15 mouse cellular contexts compared by ENCODE assay signal in genomic region chr8:10970496-10971456, GRCm38 (mm10). TPM values are rescaled to one million over a fixed set of nuclear protein-coding genes. Genes with fewer than 3 reads are reported as not detected.
A peak's percentile ranks its signal among the peaks of the same experiment; 100 is the strongest.
DNase-seq lines count a peak whose midpoint lies in the region; ATAC-seq lines count a peak whose summit lies in the region.
"Had no signal": no experiment of that assay in that cellular context is flagged by ENCODE, and none has a peak within 500 bp of the region (broad histone marks: within the 10 kb centered on the region; RNA-seq: fewer than 3 reads in every experiment).

No protein-coding gene starts in this region.

- 69% methylated on average over 13 of the region's 13 CpGs for WGBS in hindbrain, embryonic 15.5 days
- WGBS in midbrain, embryonic 15.5 days = 74% methylated on average over 13 of the region's 13 CpGs

- ATAC-seq in hindbrain, embryonic 15.5 days (ENCODE audit: low FRiP score, low read depth) = no peak
- no peak for ATAC-seq in midbrain, embryonic 15.5 days (replicated peaks)
- ATAC-seq: forebrain, embryonic 15.5 days; intestine, embryonic 15.5 days had no signal

- H3K4me3 ChIP-seq in brown adipose tissue, adult 24 weeks (ENCODE audit: insufficient read depth, low read depth, low read length) = no peak overlapping the region
- no peak overlapping the region for H3K4me3 ChIP-seq in hindbrain, embryonic 15.5 days
- H3K4me3 ChIP-seq in midbrain, embryonic 15.5 days = no peak overlapping the region
- H3K4me3 ChIP-seq: forebrain, embryonic 15.5 days; heart, embryonic 12.5 days; intestine, embryonic 15.5 days; left cerebral cortex, adult 2 months; liver, embryonic 15.5 days had no signal

- H3K9ac ChIP-seq in hindbrain, embryonic 15.5 days = no peak overlapping the region
- H3K9ac ChIP-seq in midbrain, embryonic 15.5 days = no peak overlapping the region
- H3K9ac ChIP-seq: forebrain, embryonic 15.5 days; heart, embryonic 12.5 days; intestine, embryonic 15.5 days; liver, embryonic 15.5 days had no signal

- H3K27ac ChIP-seq in brown adipose tissue, adult 24 weeks (replicated peaks; ENCODE audit: low read depth, low read length) = peak overlapping the region; percentile 40; the same call in 1 of the 2 replicates
- H3K27ac ChIP-seq in hindbrain, embryonic 15.5 days (replicated peaks) = peak overlapping the region; percentile 50
- peak overlapping the region; percentile 14; the same call in 1 of the 2 replicates for H3K27ac ChIP-seq in midbrain, embryonic 15.5 days
- H3K27ac ChIP-seq: forebrain, embryonic 15.5 days; intestine, embryonic 15.5 days; left cerebral cortex, adult 2 months; liver, embryonic 15.5 days had no signal

- H3K4me1 ChIP-seq in brown adipose tissue, adult 24 weeks (ENCODE audit: control insufficient read depth, insufficient read depth, insufficient read length, low read length) = peaks cover 3% of the 10 kb centered on the region; the same call in 1 of the 2 replicates
- peaks cover 40% of the 10 kb centered on the region for H3K4me1 ChIP-seq in hindbrain, embryonic 15.5 days (replicated peaks)
- H3K4me1 ChIP-seq in midbrain, embryonic 15.5 days = peaks cover 30% of the 10 kb centered on the region

- H3K9me3 ChIP-seq in hindbrain, embryonic 15.5 days = no peaks in the 10 kb centered on the region
- H3K9me3 ChIP-seq in midbrain, embryonic 15.5 days = no peaks in the 10 kb centered on the region
- H3K9me3 ChIP-seq: forebrain, embryonic 15.5 days; heart, embryonic 12.5 days; intestine, embryonic 15.5 days; liver, embryonic 15.5 days had no signal

- H3K4me2 ChIP-seq in hindbrain, embryonic 15.5 days = no peak overlapping the region
- H3K4me2 ChIP-seq in midbrain, embryonic 15.5 days = no peak overlapping the region
- H3K4me2 ChIP-seq: forebrain, embryonic 15.5 days; heart, embryonic 12.5 days; intestine, embryonic 15.5 days; liver, embryonic 15.5 days had no signal

- DNase-seq in kidney, adult 18-20 months = peak; percentile 36
- no peak for DNase-seq in kidney, postnatal 14 days
- no peak for DNase-seq in thymus, postnatal 10 days (ENCODE audit: low spot score in 2 of 2)
- no peak for DNase-seq in thymus, postnatal 4 days
- DNase-seq in natural killer cell, adult 2 months (ENCODE audit: low spot score in 2 of 2) = no peak
- DNase-seq: right cerebral cortex, adult 18-20 months had no signal

- no peaks in the 10 kb centered on the region for H3K27me3 ChIP-seq in hindbrain, embryonic 15.5 days
- no peaks in the 10 kb centered on the region for H3K27me3 ChIP-seq in midbrain, embryonic 15.5 days (replicated peaks)
- H3K27me3 ChIP-seq: CH12.LX; forebrain, embryonic 15.5 days; heart, embryonic 12.5 days; intestine, embryonic 15.5 days; liver, embryonic 15.5 days had no signal

- no peaks in the 10 kb centered on the region for H3K36me3 ChIP-seq in hindbrain, embryonic 15.5 days
- H3K36me3 ChIP-seq in midbrain, embryonic 15.5 days (replicated peaks) = no peaks in the 10 kb centered on the region
- H3K36me3 ChIP-seq: forebrain, embryonic 15.5 days; heart, embryonic 12.5 days; intestine, embryonic 15.5 days; liver, embryonic 15.5 days had no signal

RNA-seq across cellular contexts. Expression of gene Irs2, which starts 37.5 kb away (rescaled TPM):
- 7.4 and 14.6 TPM in 2 replicates for polyA plus RNA-seq in brown adipose tissue, adult 24 weeks (2012; ENCODE audit: insufficient read depth, insufficient read length, missing spikeins)
- polyA plus RNA-seq in hindbrain, embryonic 15.5 days (2015; fragmentation: Nextera tagmentation; extraction: Ambion mirVana) = 6.0 and 6.3 TPM in 2 replicates
- 6.8 and 6.9 TPM in 2 replicates for polyA plus RNA-seq in midbrain, embryonic 15.5 days (2015; fragmentation: Nextera tagmentation; extraction: Ambion mirVana)
